Mouse (Mus musculus): ENCODE measurements around the gene Cend1.

Gene Cend1

GRCm38 (mm10) chr7:141439811-141440210 is 10.5 kb upstream of the Cend1 start:
- TF ChIP-seq GATA4 (IDR thresholded peaks at IDR 0.05; ENCODE audit: insufficient replicate concordance, low read length) = no peak

- TF ChIP-seq GATA4 (IDR thresholded peaks at IDR 0.05; ENCODE audit: insufficient replicate concordance, low read length) = no peak
Measured at GRCm38 (mm10) chr7:141439140-141439679, 9.9 kb upstream of the Cend1 start.

DNA sequence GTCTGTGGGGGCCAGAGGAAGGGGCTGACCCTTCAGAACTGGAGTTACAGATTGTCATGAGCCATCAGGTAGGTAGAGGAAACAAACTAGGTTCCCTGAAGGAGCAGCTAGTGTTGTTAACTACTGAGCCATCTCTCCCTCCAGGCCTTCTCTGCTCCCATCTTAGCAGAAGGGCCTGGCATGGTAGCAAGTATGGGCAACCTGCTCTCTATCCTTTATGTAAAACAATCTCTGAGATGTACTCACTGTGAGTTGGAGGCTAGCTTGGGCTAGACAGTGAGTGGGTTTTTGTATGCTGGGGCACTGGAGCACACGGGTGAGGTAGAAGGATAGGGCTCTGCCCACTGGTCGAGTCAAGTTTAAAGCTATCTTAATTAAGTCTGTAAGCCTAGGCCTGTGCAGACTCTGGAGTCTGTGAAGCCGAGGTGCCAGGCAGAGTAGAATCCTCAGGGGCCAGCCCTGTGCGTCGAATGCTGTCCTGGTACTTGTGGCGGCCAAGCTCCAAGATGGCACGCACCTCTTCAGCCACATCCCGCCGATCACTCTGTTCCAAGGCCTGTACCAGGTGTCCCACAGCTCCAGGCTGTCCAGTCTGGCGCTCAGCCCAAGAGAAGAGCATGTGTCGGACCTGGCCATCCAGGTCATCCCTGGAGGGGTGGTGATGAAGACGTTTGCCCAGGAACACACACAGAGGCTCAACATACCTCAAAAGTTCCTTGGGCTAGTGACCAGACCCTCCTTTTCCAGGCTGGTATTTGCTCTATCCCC is 9.1 kb upstream of the Cend1 start:
- TF ChIP-seq GATA4 (IDR thresholded peaks at IDR 0.05; ENCODE audit: insufficient replicate concordance, low read length) = no peak

GRCm38 (mm10) chr7:141437178-141438120 is 8.2 kb upstream of the Cend1 start, which contains the start of gene Slc25a22:
TSS of gene Slc25a22 (minus strand) at chr7:141437892.
- TF ChIP-seq GATA4 (IDR thresholded peaks at IDR 0.05; ENCODE audit: insufficient replicate concordance, low read length) = peak; percentile 84; the same call in 1 of the 2 replicates

- TF ChIP-seq GATA4 (IDR thresholded peaks at IDR 0.05; ENCODE audit: insufficient replicate concordance, low read length) = no peak
Measured at GRCm38 (mm10) chr7:141436523-141436892, 7.2 kb upstream of the Cend1 start.

- no peak for TF ChIP-seq GATA4 (IDR thresholded peaks at IDR 0.05; ENCODE audit: insufficient replicate concordance, low read length)
Measured at GRCm38 (mm10) chr7:141435856-141436522, 6.7 kb upstream of the Cend1 start.

DNA sequence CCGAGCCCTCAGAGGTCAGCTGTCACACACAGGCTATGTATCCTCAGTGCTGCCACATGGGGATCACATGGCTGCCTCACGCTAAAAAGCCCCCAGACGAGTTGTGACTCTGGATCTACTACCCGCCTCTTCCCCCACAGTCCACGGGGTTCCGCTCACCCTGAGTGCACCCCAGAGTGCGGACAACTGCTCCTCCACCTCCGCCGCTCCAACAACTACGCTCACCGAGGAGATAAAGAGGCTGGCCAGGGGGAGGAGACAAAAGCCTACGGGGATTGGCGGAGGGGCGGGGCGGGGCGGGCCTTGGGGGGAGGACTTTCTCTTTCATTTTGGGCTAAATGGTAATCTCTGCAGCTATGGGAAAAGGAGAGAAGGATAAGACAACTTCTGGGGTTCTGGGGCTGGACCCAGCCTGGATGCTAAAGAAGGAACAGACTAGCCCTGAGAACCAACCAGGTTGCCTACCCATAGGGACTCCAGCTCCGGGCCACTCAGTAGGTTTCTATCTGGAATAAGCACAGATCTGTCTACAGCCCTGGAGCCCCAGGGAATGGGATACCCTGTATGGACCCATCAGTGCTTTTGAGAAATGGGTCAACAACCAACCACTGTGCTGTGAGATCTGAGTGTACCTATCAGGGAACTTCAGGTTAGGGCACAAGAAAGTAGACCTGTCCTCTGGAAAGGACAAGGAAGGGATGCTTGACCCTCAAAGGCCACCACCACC is 6.0 kb upstream of the Cend1 start:
- TF ChIP-seq GATA4 (IDR thresholded peaks at IDR 0.05; ENCODE audit: insufficient replicate concordance, low read length) = peak; percentile 37; the same call in 1 of the 2 replicates

- TF ChIP-seq GATA4 (IDR thresholded peaks at IDR 0.05; ENCODE audit: insufficient replicate concordance, low read length) = no peak
Measured at GRCm38 (mm10) chr7:141434464-141434863, 5.2 kb upstream of the Cend1 start.

DNA sequence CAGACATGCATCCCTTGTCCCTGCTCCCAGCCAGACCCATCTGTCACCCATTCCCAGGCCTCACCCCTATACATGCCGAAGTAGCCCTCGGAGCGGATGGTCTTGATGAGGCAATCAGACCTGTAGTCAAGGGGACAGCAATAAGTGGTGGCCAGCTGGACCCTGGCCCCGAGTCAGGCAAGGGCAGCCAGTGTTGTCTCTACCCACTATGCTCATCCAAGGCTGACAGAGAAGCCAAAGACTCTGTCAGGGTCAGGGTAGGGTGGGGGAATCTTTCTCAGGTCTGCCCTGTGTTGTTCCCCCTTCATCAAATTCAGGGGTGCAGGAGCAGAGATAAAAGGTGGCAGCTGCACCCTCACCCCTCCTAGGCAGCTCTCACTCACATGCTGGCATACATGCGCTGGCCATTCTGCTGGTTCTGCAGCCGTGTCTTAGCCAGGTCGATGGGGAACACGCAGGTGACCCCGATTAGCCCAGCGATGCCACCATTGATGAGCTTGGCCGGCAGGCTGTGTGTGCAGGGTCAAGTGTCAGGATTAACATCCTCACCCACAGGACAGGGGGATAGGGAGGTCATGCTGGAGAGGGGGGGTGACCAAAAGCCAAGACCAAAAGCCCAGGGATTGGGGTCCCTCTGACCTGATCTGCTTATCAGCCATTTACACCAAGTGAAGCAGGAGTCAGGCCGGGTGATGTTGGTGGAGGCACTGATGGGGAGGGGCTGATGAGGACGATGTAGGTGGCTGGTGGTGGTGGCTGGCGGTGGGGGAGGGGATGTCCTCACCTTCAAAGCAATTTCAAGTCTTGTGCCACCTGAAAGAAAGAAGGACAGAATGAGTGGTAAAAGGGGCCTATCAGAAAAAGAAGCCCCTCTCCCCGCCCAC is 4.5 kb upstream of the Cend1 start:
- no peak for TF ChIP-seq GATA4 (IDR thresholded peaks at IDR 0.05; ENCODE audit: insufficient replicate concordance, low read length)

DNA sequence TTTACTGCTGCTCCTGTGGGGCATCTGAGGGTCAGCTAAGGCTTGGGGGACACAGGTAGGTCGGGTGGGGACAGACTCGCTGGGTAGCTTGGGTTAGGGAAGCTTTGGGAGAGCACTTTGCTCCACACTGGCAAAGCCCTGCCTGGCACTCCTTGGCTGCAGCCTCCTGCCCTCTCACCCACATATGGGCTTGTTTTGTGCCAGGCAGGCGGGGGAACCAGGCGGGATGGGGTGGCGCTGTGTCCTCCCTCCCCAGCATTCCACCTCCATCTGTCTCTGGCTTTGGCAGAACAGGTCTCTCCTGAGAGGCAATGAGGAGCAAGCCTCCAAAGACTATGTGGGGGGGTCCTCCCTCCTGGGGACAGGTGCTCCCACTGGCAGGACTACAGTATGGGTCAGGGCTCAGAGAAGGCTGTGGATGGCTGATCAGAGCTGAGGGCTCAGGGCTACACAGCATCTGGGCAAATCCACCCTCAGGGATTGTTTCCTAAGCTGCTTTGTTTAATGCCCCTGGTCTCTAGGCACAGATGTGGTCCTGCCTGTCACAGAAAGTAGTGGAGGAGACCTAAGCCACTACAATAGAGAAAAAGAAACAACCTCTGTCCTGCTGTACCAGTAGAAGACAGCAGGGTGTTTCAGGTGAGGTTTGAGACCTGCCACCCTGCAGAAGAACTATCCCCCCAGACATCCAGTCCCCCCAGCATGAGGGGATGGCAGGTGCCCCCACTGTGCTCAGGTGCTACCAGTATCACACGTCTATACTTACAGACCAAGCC is 3.6 kb upstream of the Cend1 start:
- no peak for TF ChIP-seq GATA4 (IDR thresholded peaks at IDR 0.05; ENCODE audit: insufficient replicate concordance, low read length)

DNA sequence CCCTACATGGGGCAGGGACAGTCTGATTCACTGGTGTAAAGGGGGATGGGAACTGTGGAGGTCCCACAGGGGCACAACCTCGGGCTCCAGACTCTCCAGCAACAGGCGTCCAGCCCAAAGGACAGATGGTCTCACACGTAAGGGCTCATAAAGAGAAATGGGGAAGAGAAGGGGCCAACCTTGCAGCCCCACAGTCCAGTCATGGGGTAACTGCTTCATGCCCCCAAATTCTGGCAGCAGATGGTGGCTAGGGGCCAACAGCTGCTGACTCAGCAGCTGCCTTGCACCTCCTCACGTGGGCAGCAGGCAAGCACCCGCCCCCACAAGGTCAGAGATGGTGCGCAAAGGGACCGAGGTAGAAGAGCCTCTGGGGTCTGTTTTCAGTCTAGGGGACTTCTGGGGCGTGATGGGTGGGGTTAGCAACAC is 2.9 kb upstream of the Cend1 start:
- TF ChIP-seq GATA4 (IDR thresholded peaks at IDR 0.05; ENCODE audit: insufficient replicate concordance, low read length) = no peak

DNA sequence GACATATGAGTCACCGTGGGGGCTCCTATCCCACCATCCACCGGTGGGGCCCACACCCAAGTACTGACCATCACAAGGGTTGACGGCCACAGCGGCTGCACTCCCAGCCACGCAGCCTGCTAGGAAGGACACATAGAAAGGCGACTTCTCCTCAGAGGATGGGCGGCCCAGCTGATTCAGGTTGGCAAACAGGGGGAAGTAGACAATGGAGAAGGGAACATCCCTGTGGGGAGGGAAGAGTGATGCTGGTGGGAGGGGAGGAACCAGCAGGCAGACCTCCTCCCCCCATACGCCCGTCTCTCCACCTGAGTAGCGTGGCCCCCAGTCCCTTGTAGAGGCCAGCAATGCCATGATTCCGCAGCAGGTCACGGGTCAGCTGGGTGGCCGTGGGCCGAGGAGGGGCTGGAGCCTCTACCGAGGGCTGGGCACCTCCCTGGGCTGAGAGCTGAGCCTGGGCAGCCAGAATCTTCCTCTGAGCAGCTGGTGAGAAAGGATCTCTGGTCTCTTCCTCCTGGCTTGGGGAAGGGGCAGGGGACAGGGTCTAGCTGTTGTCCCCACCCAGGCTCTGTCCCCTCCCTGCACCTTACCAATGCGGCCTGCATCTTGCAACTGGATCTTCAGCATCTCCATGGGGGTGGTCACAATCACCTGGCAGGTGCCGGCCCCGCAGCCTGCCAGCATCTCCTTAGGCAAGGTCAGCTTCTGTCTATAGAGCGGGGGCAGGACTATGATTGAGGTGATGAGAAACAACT is 2.3 kb upstream of the Cend1 start:
- no peak for TF ChIP-seq GATA4 (IDR thresholded peaks at IDR 0.05; ENCODE audit: insufficient replicate concordance, low read length)
